Mouse (Mus musculus) spleen, adult 2 months (tissue): ENCODE results near the gene Safb2. TPM values are rescaled to one million over a fixed set of nuclear protein-coding genes. Genes with fewer than 3 reads are reported as not detected.

Experiments used
- DNase-seq, 2 experiments: peaks; one replicate each; pipeline versions ENCODE4 v3.0.0 to v3.0.0-alpha.2; 2012 to 2021; ENCODE audit warnings: low spot score in 2 of 2, low read depth in 1 of 2
- H3K27ac ChIP-seq: fragments of 200-500 bp; 2 replicates; pipeline ENCODE4 v1.5.1; 2012; ENCODE audit warnings: low read length, inconsistent platforms; ENCODE audit not compliant: insufficient read depth
- H3K27me3 ChIP-seq: fragments of 200-500 bp; 2 replicates; pipeline ENCODE4 v1.6.1; 2012; ENCODE audit warnings: mild to moderate bottlenecking, moderate library complexity, low read length, inconsistent platforms; ENCODE audit not compliant: control insufficient read depth, insufficient read depth
- H3K36me3 ChIP-seq: fragments of 200-500 bp; 2 replicates; pipeline ENCODE4 v1.6.1; 2012; ENCODE audit warnings: mild to moderate bottlenecking, low read length, inconsistent platforms; ENCODE audit not compliant: control insufficient read depth, insufficient read depth
- H3K4me1 ChIP-seq: fragments of 200-500 bp; 2 replicates; pipeline ENCODE4 v1.6.1; 2011; ENCODE audit warnings: inconsistent platforms; ENCODE audit not compliant: control insufficient read depth, insufficient read depth, insufficient read length
- H3K4me3 ChIP-seq: fragments of 200-500 bp; 2 replicates; pipeline ENCODE4 v1.5.1; 2011; ENCODE audit warnings: mild to moderate bottlenecking, inconsistent platforms; ENCODE audit not compliant: insufficient read depth, insufficient read length; ENCODE audit errors: extremely low read depth
- CTCF ChIP-seq: fragments of 200-500 bp; IDR thresholded peaks from 2 replicates; pipeline ENCODE4 v1.5.1; 2011; ENCODE audit warnings: mild to moderate bottlenecking, inconsistent platforms; ENCODE audit not compliant: insufficient read depth, insufficient read length, insufficient replicate concordance; ENCODE audit errors: extremely low read depth
- POLR2A ChIP-seq: fragments of 200-500 bp; IDR thresholded peaks from 2 replicates; pipeline ENCODE4 v1.6.1; 2011; ENCODE audit warnings: low read depth, low read length, inconsistent platforms
- WGBS: fragments of 180-500 bp; shearing (Covaris S2); methylation state at CpG from one replicate; pipeline ENCODE4 v1.1.7; 2018; 5-methylcytosine and 5-hydroxymethylcytosine counted together
- polyA plus RNA-seq: library from polyadenylated mRNA; depleted of rRNA; stranded (reverse); fragments of >200 nt; gene quantifications from 2 replicates; pipeline ENCODE4 v1.2.3, GENCODE M21; 2012

The Safb2 gene
- polyA plus RNA-seq, 1 experiment: 157 TPM

DNA sequence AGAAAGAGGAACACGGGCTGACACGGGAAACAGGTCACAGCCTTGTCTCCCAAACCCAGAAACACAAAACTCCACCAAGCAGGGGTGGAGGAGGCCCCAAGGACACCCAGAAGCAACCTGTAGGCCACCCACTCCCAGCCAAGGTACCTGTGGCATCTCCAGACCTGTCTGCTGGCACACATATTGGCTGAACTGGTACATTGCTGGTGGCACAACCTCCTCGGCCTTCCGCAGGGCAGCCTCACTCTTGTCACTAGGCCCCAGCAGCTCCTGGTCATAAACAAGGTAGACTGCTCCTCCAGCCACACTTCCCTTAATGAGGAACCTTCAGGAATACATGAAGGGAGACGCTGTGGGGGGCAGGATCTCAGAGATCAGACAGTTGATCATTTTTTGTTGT lies 24.3 kb upstream of the Safb2 start:
- H3K4me3 ChIP-seq: 0 out of 2 replicates have a peak overlapping the region, but pooled peaks have one; percentile 15
- H3K27me3 ChIP-seq: no peaks in the 10 kb centered on the region
- TF ChIP-seq POLR2A: no peak
- no peak for TF ChIP-seq CTCF
- H3K27ac ChIP-seq: no peak overlapping the region
- peaks cover 28% of the 10 kb centered on the region for H3K36me3 ChIP-seq
- H3K4me1 ChIP-seq: peaks cover 7% of the 10 kb centered on the region; the same call in 1 of the 2 replicates
- DNase-seq: no peak
- 35% methylated on average over 5 of the region's 5 CpGs for WGBS

DNA sequence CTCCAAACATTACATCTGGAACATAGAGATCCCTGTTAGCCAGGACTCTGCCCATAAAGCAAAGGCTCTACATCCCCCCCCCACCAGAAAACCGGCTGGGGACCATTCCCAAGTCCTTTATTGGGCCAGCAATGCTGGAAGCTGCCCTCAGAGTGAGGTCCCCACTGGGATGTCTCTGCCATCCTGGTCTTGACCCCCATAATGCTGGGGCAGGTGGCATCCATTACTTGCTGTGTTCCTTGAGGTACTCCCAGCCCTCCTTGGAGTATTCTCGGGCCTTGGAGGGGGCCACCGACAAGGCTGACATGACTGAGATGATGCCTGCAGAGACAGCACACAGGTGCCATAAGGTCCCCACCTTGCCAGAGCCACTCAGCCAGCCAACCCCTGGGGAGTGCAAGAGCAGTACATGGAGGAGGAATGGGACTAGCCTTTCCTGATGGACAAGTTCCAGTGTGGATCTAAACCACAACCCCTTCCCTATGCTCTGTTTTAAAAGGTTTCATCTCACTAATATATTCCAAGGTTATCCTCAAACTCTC lies 23.2 kb upstream of the Safb2 start:
- WGBS: 95% methylated on average over 3 of the region's 3 CpGs
- Histone ChIP-seq H3K4me1 (peaks cover 7% of the 10 kb centered on the region; the same call in 1 of the 2 replicates), H3K36me3 (peaks cover 38% of the 10 kb centered on the region), H3K27me3 (no peaks in the 10 kb centered on the region), H3K27ac (no peak overlapping the region), H3K4me3 (no peak overlapping the region)
- DNase-seq: no peak
- no peak for TF ChIP-seq POLR2A
- TF ChIP-seq CTCF: no peak

DNA sequence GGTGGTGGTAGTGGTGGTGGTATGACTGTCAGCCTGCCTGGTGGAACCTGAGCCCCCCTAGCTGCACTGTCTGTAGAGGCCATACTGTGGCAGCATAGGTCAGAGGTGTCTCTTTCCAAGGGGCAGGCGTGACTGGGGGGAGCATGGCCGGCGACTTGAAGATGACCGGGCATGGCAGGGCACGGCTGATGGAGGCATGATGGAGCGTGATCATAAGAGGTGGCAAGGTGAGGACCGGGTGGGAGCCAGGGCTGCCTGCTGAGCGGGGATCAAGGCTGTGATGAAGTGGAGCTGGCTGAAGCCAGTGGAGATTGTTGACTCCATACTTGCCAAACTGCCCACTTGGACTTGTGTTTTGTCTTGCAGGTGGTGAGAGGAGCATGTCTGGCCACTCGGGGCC lies 21.0 kb upstream of the Safb2 start:
- WGBS: 90% methylated on average over 9 of the region's 9 CpGs
- no peak for DNase-seq
- Histone ChIP-seq H3K4me1 (peaks cover 7% of the 10 kb centered on the region; the same call in 1 of the 2 replicates), H3K27ac (no peak overlapping the region), H3K36me3 (peaks cover 52% of the 10 kb centered on the region), H3K27me3 (no peaks in the 10 kb centered on the region), H3K4me3 (no peak overlapping the region)
- TF ChIP-seq POLR2A (no peak), CTCF (no peak)

DNA sequence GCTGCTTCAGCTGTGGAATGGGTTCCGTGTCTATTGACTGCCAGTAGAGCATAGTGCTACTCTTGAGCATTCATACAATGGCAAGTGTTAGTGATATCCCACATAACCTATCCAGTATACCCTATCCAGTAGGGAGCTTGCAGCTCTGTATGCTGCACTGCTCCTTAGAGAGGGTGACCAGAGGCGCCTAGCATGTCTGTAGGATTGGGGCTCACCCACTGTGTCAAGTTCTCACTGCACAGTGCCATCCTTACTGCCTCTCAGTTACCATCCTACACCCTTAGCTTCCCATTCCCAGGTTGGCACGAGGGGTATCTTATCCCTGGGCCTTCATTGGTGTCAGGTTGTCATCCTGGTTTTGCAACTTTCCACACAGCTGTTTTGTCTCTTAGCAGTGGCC lies 20.0 kb upstream of the Safb2 start:
- no peak for TF ChIP-seq POLR2A
- TF ChIP-seq CTCF: no peak
- WGBS: 92% methylated on average over 3 of the region's 3 CpGs
- H3K27me3 ChIP-seq: no peaks in the 10 kb centered on the region
- DNase-seq: no peak
- H3K4me1 ChIP-seq: peaks cover 2% of the 10 kb centered on the region; the same call in 1 of the 2 replicates
- no peak overlapping the region for H3K27ac ChIP-seq
- H3K4me3 ChIP-seq: no peak overlapping the region
- peaks cover 59% of the 10 kb centered on the region for H3K36me3 ChIP-seq

DNA sequence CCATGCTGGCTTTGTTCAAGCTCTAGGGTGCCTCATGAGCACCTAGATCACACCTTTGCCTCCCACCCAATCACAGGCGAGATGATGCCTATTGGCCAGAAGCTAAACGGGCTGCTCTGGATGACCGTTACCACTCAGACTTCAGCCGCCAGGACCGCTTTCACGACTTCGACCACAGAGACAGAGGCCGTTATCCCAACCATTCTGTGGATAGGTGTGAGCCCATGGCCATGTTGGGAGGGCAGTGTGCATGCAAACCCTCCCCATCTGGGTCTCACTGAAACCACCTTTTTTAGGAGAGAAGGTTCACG lies 19.6 kb upstream of the Safb2 start:
- no peak for TF ChIP-seq POLR2A
- no peak for TF ChIP-seq CTCF

DNA sequence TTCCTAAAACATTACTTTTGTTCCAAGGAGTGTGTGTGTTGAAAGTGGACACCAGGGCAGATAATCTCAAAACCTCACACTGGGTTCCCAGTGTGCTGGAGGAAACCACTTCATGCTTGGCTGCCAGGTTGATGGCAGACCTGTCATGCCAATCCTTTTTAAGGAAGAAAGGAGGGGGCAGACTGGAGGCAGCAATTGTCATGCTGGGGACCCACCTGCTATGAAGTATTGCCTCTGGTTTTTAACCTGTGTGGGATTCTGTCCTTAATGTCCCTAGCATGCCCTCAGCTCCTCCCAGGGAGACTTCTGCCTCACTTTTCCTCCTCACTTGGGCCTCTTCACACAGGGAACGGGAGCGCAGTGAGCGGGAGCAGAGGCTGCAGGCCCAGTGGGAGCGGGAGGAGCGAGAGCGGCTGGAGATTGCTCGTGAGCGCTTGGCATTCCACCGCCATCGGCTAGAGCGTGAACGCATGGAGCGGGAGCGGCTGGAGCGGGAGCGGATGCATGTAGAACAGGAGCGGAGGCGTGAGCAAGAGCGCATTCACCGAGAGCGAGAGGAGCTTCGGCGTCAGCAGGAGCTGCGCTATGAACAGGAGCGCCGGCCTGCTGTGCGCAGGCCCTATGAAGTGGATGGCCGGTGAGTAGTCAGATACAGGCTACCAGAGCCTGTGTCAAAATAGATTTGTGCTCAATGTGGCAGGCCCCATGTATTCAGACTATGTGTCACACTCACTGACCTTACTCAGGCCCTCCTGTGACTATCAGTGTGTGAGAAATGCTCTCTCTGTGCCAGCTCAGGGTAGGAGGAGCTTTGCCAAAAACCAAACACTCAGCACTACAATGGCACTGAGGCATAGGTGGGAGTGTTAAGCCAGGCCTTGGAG lies 19.0 kb upstream of the Safb2 start:
- TF ChIP-seq CTCF (no peak), POLR2A (no peak)
- 97% methylated on average over 28 of the region's 28 CpGs for WGBS
- Histone ChIP-seq H3K27ac (no peak overlapping the region), H3K27me3 (no peaks in the 10 kb centered on the region), H3K4me3 (no peak overlapping the region), H3K4me1 (no peaks in the 10 kb centered on the region), H3K36me3 (peaks cover 61% of the 10 kb centered on the region)
- DNase-seq: no peak

More for the DNA sequence above, 19.6 kb upstream of the Safb2 start:
- peaks cover 2% of the 10 kb centered on the region; the same call in 1 of the 2 replicates for H3K4me1 ChIP-seq
- no peaks in the 10 kb centered on the region for H3K27me3 ChIP-seq
- no peak overlapping the region for H3K27ac ChIP-seq
- DNase-seq: no peak
- H3K36me3 ChIP-seq: peaks cover 61% of the 10 kb centered on the region
- WGBS: 96% methylated on average over 9 of the region's 9 CpGs
- H3K4me3 ChIP-seq: no peak overlapping the region
